Mouse (Mus musculus): ENCODE results near the gene Osmr.

DNA sequence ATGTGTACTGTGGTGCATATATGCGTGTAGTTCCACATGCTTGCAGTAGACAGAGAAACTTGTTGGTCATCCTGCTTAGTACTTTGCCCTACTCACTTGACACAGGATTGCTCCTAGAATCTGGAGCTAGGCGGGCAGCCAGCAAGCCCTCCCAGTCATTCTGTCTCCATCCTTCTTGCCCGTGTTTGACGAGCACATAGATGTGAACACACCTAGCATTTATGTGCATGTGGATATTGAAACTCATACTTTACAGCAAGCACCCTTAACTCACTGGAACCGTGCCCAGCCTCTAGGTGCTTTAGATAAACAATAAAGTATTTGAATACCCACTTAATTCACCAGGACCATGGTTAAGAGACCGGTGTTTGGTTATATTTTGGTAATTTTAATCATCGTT, 84.8 kb downstream of the Osmr start:
- TF ChIP-seq CTCF (IDR thresholded peaks at IDR 0.05; ENCODE audit: low read depth, low read length) (no peak), POLR2A (IDR thresholded peaks at IDR 0.05; ENCODE audit: borderline replicate concordance, low read depth, low read length) (no peak)

All from bone marrow macrophage, adult 2 months (primary cell).